Mouse (Mus musculus) liver, adult 2 months (tissue): Measurements from ENCODE around the gene Clint1.

ENCODE experiments used
- CTCF ChIP-seq: fragments of 200-500 bp; IDR thresholded peaks from 2 replicates; pipeline ENCODE4 v1.5.1; 2011; ENCODE audit warnings: low read depth, low read length, control low read depth
- POLR2A ChIP-seq: fragments of 200-500 bp; IDR thresholded peaks from 2 replicates; pipeline ENCODE4 v1.6.1; 2011; ENCODE audit warnings: low read length, control low read depth; ENCODE audit not compliant: insufficient read depth; ENCODE audit errors: extremely low read depth

DNA sequence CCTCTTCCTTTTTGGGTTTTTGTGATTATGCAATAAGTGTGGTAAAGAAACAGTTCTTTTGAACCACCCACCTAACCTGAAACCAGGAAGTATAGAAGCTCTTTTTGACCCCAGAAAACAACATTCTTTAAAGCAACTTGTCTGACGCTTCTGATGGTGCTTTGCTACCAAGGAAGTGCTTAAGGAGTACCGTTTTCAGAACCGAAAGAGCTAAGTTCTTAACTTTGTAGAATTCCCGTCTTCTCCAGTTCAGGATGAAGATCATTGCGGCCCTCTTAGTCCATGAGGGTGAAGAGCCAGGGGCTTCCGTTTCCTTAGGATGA lies 1.1 kb downstream of the Clint1 start:
- TF ChIP-seq CTCF (no peak), POLR2A (no peak)
